Mouse (Mus musculus): ENCODE results near the gene Foxred1. TPM values are rescaled to one million over a fixed set of nuclear protein-coding genes. Genes with fewer than 3 reads are reported as not detected.

The Foxred1 gene
- polyA plus RNA-seq, 1 experiment from 2014 or later = 49.5 TPM

- Histone ChIP-seq H3K4me1 (peaks cover 16% of the 10 kb centered on the region; the same call in 1 of the 2 replicates), H3K9me3 (no peaks in the 10 kb centered on the region), H3K4me2 (replicated peaks) (peak overlapping the region; percentile 80), H3K36me3 (peaks cover 55% of the 10 kb centered on the region), H3K27ac (0 out of 2 replicates have a peak overlapping the region, but pooled peaks have one; percentile 47), H3K4me3 (peak overlapping the region; percentile 71), H3K27me3 (no peaks in the 10 kb centered on the region), H3K9ac (peak overlapping the region; percentile 80)
- ATAC-seq (ENCODE audit: insufficient number of reproducible peaks, insufficient read depth, low FRiP score, low TSS enrichment) = no peak
- 37% methylated on average over 26 of the region's 26 CpGs for WGBS
Measured at GRCm38 (mm10) chr9:35211573-35212511, 987 bp upstream of the Foxred1 start.

DNA sequence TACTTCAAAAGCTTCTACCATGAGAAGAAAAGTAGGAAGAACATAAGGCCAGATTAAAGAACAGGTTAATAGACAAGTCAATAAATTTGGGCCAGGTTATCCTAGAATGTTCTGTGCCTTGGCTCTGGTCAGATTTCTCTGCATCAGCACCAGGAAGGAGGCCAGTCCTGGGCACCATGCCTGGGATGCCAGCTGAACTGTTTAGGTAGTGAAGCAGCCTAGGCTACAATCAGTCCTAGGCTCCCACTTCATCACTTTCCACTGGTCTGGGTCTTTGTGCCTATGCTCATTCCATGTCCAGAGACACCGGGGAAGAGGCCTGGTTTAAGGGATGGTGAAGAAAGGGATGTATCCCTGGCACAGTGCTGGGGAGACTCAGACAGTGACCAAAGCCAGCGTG lies 6.4 kb downstream of the Foxred1 start:
- no peaks in the 10 kb centered on the region for H3K9me3 ChIP-seq
- no peak overlapping the region for H3K27ac ChIP-seq
- 95% methylated on average over 2 of the region's 2 CpGs for WGBS
- H3K4me1 ChIP-seq = peaks cover 7% of the 10 kb centered on the region; the same call in 1 of the 2 replicates
- peaks cover 41% of the 10 kb centered on the region for H3K36me3 ChIP-seq
- no peak overlapping the region for H3K9ac ChIP-seq
- no peak overlapping the region for H3K4me2 ChIP-seq (replicated peaks)
- no peak for ATAC-seq (ENCODE audit: insufficient number of reproducible peaks, insufficient read depth, low FRiP score, low TSS enrichment)
- no peak overlapping the region for H3K4me3 ChIP-seq
- no peaks in the 10 kb centered on the region for H3K27me3 ChIP-seq

DNA sequence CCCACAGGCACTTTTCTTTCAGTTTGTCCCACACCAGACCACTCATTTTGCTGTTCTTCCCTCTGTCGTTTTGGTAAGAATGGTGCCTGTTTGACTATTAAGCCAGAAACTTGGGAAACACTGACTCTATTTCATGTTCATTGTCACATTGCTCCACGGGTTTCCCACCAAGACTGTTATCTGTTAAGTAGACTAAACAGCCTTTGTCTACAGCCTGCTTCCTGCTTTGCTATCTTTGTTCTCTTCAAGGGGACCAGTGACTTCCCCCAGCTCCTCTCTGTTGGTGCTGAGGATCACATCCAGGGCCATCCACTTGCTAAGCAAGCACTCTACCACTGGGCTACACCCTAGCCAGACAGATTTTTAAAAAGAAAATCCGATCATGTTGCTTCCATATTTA lies 7.3 kb downstream of the Foxred1 start:
- ATAC-seq (ENCODE audit: insufficient number of reproducible peaks, insufficient read depth, low FRiP score, low TSS enrichment) = no peak
- Histone ChIP-seq H3K27ac (no peak overlapping the region), H3K4me1 (peaks cover 7% of the 10 kb centered on the region; the same call in 1 of the 2 replicates), H3K9ac (no peak overlapping the region), H3K27me3 (no peaks in the 10 kb centered on the region), H3K4me3 (no peak overlapping the region), H3K4me2 (replicated peaks) (no peak overlapping the region), H3K36me3 (peaks cover 41% of the 10 kb centered on the region), H3K9me3 (no peaks in the 10 kb centered on the region)
- 70% methylated on average over 3 of the region's 3 CpGs for whole genome bisulfite sequencing

DNA sequence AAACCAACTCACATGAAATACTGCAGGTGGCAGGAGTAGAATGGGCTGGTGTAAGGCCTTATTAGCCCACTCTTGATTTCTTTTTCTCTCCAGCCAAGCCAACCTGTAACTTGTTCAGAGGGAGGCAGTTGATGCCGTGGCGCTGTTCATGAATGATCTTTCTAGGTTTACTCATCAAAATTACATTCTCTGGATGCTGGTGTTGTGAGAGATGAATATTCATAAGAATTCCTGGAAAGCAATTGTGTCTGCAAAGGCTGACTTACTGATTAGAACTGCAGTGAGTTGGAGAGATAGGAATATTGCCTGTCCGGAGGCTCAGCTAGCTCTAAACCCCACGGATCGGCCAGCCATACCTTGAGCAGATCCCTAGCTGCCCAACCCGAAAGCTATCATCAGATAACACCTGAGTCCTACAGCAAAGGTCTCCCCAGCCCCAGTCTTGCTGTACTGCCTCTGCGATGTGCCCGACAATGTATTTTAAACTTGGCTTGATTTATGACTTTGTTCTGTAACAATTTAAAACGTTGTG lies 10.3 kb downstream of the Foxred1 start:
- Histone ChIP-seq H3K4me2 (replicated peaks) (peak overlapping the region; percentile 73), H3K9me3 (no peaks in the 10 kb centered on the region), H3K27me3 (no peaks in the 10 kb centered on the region), H3K4me1 (peaks cover 7% of the 10 kb centered on the region; the same call in 1 of the 2 replicates), H3K4me3 (peak overlapping the region; percentile 65), H3K27ac (no peak overlapping the region), H3K36me3 (peaks cover 13% of the 10 kb centered on the region), H3K9ac (no peak overlapping the region)
- WGBS = 69% methylated on average over 9 of the region's 9 CpGs
- ATAC-seq (ENCODE audit: insufficient number of reproducible peaks, insufficient read depth, low FRiP score, low TSS enrichment) = no peak

DNA sequence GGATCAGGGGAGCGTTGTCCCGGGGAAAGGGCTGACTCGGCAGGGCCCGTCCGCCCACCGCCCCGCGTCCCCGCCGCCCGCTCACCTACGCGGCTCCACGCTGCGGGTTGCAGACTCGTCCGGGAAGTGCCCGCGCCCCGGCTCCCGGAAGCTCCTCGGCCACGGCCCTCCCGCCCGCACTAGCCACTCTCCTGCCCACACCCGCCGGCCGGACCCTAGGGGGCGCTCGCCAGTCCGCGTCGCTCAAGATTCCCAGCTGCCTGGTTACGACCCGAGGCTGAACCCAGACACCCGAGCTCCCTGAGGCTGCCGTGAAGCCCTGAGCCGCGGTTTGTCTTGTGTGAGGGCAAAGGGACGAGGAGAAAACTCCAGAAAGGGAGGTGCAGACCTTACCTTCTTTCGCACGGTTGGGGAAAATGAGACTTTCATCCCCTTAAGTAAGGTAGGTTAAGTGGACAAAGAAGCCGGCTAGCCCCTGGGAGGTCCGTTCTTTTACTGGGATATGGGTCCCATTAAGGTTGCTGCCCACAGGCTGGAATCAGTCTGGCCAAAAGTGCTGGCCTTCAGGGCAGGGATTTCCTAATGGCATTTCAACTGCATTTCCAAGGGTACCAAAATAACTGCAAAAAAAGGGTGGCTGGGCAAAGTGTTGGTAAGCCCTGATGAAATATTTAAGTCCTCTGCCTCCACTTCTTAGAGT lies 10.9 kb downstream of the Foxred1 start, which contains the start of the genes Srpr and Tirap:
Gene Srpr, plus strand, starts transcription at position 404 of the 700 bp plus-strand sequence.
Gene Tirap, minus strand, starts transcription at position 520 of the 700 bp plus-strand sequence.
- Histone ChIP-seq H3K36me3 (peaks cover 6% of the 10 kb centered on the region), H3K9me3 (no peaks in the 10 kb centered on the region), H3K4me3 (peak within 1 kb of the TSS; percentile 65), H3K27ac (peak within 1 kb of the TSS; percentile 46; the same call in 1 of the 2 replicates), H3K4me2 (replicated peaks) (peak within 1 kb of the TSS; percentile 73), H3K9ac (peak within 1 kb of the TSS; percentile 78), H3K27me3 (no peaks in the 10 kb centered on the region), H3K4me1 (peaks cover 7% of the 10 kb centered on the region; the same call in 1 of the 2 replicates)
- WGBS = under 1% methylated on average over 44 of the region's 44 CpGs
- ATAC-seq (ENCODE audit: insufficient number of reproducible peaks, insufficient read depth, low FRiP score, low TSS enrichment) = peak; percentile 92

DNA sequence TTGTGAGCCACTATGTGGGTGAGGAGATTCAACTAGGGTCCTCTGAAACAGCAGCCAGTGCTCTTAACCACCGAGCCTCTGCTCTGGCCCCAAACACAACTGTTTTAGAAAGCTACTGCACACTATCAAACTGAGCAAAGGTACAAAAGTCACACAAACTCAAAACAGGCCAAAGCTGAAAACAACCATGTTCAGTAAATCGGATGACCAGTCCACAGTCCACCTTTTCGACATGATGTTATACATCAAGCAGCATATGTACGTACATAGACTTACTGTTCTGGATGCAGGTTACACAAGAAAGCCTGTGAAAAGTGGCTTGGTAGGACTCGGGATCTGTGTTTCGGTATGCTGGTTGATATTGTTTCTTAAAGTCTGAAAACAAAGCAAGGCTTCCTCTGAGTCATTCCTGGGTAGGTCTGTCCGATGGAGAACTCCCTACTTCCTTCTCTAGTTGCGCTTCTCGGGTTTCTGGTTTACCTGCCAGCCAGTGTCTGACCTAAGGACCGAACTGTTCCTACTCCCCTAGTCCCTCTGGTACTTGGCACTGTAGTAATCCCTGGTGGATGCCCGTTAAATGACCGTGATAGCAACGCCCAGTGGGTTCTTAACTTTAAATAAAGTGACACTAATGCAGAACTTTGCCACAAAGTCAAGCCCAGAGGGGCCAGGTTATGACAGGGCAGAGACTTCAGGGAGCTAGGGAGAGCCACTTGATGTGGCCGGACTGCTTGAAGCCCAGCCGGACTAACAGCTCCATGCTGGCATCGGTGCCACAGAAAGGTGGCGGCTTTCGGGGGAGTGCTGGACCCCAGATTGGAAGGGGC lies 11.7 kb downstream of the Foxred1 start:
- no peaks in the 10 kb centered on the region for H3K36me3 ChIP-seq
- H3K27me3 ChIP-seq = no peaks in the 10 kb centered on the region
- no peaks in the 10 kb centered on the region for H3K9me3 ChIP-seq
- peak overlapping the region; percentile 46; the same call in 1 of the 2 replicates for H3K27ac ChIP-seq
- WGBS = 23% methylated on average over 18 of the region's 18 CpGs
- H3K9ac ChIP-seq = peak overlapping the region; percentile 78
- peak overlapping the region; percentile 73 for H3K4me2 ChIP-seq (replicated peaks)
- H3K4me3 ChIP-seq = peak overlapping the region; percentile 65
- peak; percentile 48 for ATAC-seq (ENCODE audit: insufficient number of reproducible peaks, insufficient read depth, low FRiP score, low TSS enrichment)
- H3K4me1 ChIP-seq = peaks cover 7% of the 10 kb centered on the region; the same call in 1 of the 2 replicates

- no peaks in the 10 kb centered on the region for H3K9me3 ChIP-seq
- whole genome bisulfite sequencing = 79% methylated on average over 10 of the region's 10 CpGs
Measured at GRCm38 (mm10) chr9:35198351-35198750, 12.5 kb downstream of the Foxred1 start.

GRCm38 (mm10) chr9:35197625-35198024 lies 13.2 kb downstream of the Foxred1 start:
- 91% methylated on average over 3 of the region's 3 CpGs for WGBS
- no peaks in the 10 kb centered on the region for H3K9me3 ChIP-seq

More at GRCm38 (mm10) chr9:35198351-35198750, 12.5 kb downstream of the Foxred1 start:
- no peak overlapping the region for H3K4me2 ChIP-seq (replicated peaks)
- H3K36me3 ChIP-seq = no peaks in the 10 kb centered on the region
- H3K27me3 ChIP-seq = no peaks in the 10 kb centered on the region
- H3K9ac ChIP-seq = 0 out of 2 replicates have a peak overlapping the region, but pooled peaks have one; percentile 4
- H3K4me3 ChIP-seq = no peak overlapping the region
- ATAC-seq (ENCODE audit: insufficient number of reproducible peaks, insufficient read depth, low FRiP score, low TSS enrichment) = no peak
- peaks cover 7% of the 10 kb centered on the region; the same call in 1 of the 2 replicates for H3K4me1 ChIP-seq
- H3K27ac ChIP-seq = no peak overlapping the region

GRCm38 (mm10) chr9:35194048-35194447 lies 16.8 kb downstream of the Foxred1 start:
- Histone ChIP-seq H3K4me3 (no peak overlapping the region), H3K4me1 (no peaks in the 10 kb centered on the region), H3K4me2 (replicated peaks) (no peak overlapping the region), H3K27me3 (no peaks in the 10 kb centered on the region), H3K27ac (no peak overlapping the region), H3K9me3 (no peaks in the 10 kb centered on the region), H3K36me3 (peaks cover 14% of the 10 kb centered on the region), H3K9ac (no peak overlapping the region)
- WGBS = 90% methylated on average over 3 of the region's 3 CpGs
- ATAC-seq (ENCODE audit: insufficient number of reproducible peaks, insufficient read depth, low FRiP score, low TSS enrichment) = no peak

More at GRCm38 (mm10) chr9:35197625-35198024, 13.2 kb downstream of the Foxred1 start:
- no peak overlapping the region for H3K4me3 ChIP-seq
- no peak for ATAC-seq (ENCODE audit: insufficient number of reproducible peaks, insufficient read depth, low FRiP score, low TSS enrichment)
- no peak overlapping the region for H3K9ac ChIP-seq
- H3K4me1 ChIP-seq = peaks cover 7% of the 10 kb centered on the region; the same call in 1 of the 2 replicates
- H3K27me3 ChIP-seq = no peaks in the 10 kb centered on the region
- H3K27ac ChIP-seq = no peak overlapping the region
- no peaks in the 10 kb centered on the region for H3K36me3 ChIP-seq
- H3K4me2 ChIP-seq (replicated peaks) = no peak overlapping the region

GRCm38 (mm10) chr9:35192983-35193542 lies 17.8 kb downstream of the Foxred1 start:
- Histone ChIP-seq H3K9ac (no peak overlapping the region), H3K4me2 (replicated peaks) (no peak overlapping the region), H3K4me1 (no peaks in the 10 kb centered on the region), H3K4me3 (no peak overlapping the region), H3K36me3 (peaks cover 24% of the 10 kb centered on the region), H3K27ac (no peak overlapping the region), H3K9me3 (no peaks in the 10 kb centered on the region), H3K27me3 (no peaks in the 10 kb centered on the region)
- ATAC-seq (ENCODE audit: insufficient number of reproducible peaks, insufficient read depth, low FRiP score, low TSS enrichment) = no peak
- WGBS = 72% methylated on average over 11 of the region's 11 CpGs
